Mouse (Mus musculus) brain, embryonic 14.5 days (tissue): ENCODE measurements at regions not wholly inside any gene's neighbourhood (a gene's known extent, or its start where the extent isn't known, plus 50 kb on each side); places are given as distances from the start of the nearest gene placed in this dataset.

Source experiments
- DNase-seq: peaks from one replicate; pipeline ENCODE4 v3.0.0-alpha.2; 2011; ENCODE audit warnings: low read depth
- CTCF ChIP-seq: fragments of 200-500 bp; IDR thresholded peaks from 2 replicates; pipeline ENCODE4 v1.5.1; 2012; ENCODE audit warnings: inconsistent platforms, mild to moderate bottlenecking, moderate library complexity, borderline replicate concordance; ENCODE audit not compliant: insufficient read depth, insufficient read length; ENCODE audit errors: extremely low read depth
- POLR2A ChIP-seq: fragments of 200-500 bp; IDR thresholded peaks from 2 replicates; pipeline ENCODE4 v1.6.1; 2012; ENCODE audit warnings: mild to moderate bottlenecking, inconsistent platforms, borderline replicate concordance; ENCODE audit not compliant: poor library complexity, insufficient read depth, insufficient read length, severe bottlenecking; ENCODE audit errors: extremely low read depth

- TF ChIP-seq CTCF (no peak), POLR2A (no peak)
- DNase-seq, result no peak
These were observed 72.3 kb upstream of the Trh start for GRCm38 (mm10) chr6:92316781-92317180.

- peak; percentile 3 for DNase-seq
- no peak for TF ChIP-seq POLR2A
- TF ChIP-seq CTCF, result no peak
These were observed 59.7 kb upstream of the Trh start for GRCm38 (mm10) chr6:92304109-92304508.

- no peak for DNase-seq
- no peak for TF ChIP-seq POLR2A
- TF ChIP-seq CTCF, result no peak
These were observed 58.8 kb upstream of the Trh start for GRCm38 (mm10) chr6:92303266-92303665.
